Mouse (Mus musculus) activated CD4-positive, CD25-positive, alpha-beta regulatory T cell, adult 4 months (primary cell): ENCODE results near the gene Pard3. TPM values are rescaled to one million over a fixed set of nuclear protein-coding genes. Genes with fewer than 3 reads are reported as not detected.

Experiments used
- ATAC-seq: one replicate; pipeline ENCODE4 v1.8.0; 2017
- polyA plus RNA-seq, 2 experiments: library from polyadenylated mRNA; unstranded; fragments of 100-300 nt; shearing (Covaris generic); gene quantifications; one replicate each; pipeline ENCODE4 v1.2.1; 2017

Pard3 gene
- polyA plus RNA-seq, 2 experiments from 2014 or later: 0.13 to 0.61 TPM

GRCm38 (mm10) chr8:127557566-127557965, 493.9 kb downstream of the Pard3 start:
- no peak for ATAC-seq

GRCm38 (mm10) chr8:127563634-127564033, 499.9 kb downstream of the Pard3 start:
- ATAC-seq: no peak

GRCm38 (mm10) chr8:127564426-127564825, 500.7 kb downstream of the Pard3 start:
- no peak for ATAC-seq

GRCm38 (mm10) chr8:127569212-127569611, 505.5 kb downstream of the Pard3 start:
- no peak for ATAC-seq

- ATAC-seq: no peak
Measured at GRCm38 (mm10) chr8:127570527-127570926, 506.8 kb downstream of the Pard3 start.

GRCm38 (mm10) chr8:127572493-127572892, 508.8 kb downstream of the Pard3 start:
- no peak for ATAC-seq

GRCm38 (mm10) chr8:127576657-127577056, 513.0 kb downstream of the Pard3 start:
- ATAC-seq: no peak

GRCm38 (mm10) chr8:127577656-127578055, 514.0 kb downstream of the Pard3 start:
- ATAC-seq: no peak

- no peak for ATAC-seq
Measured at GRCm38 (mm10) chr8:127579436-127579835, 515.7 kb downstream of the Pard3 start.

- no peak for ATAC-seq
Measured at GRCm38 (mm10) chr8:127583429-127583828, 519.7 kb downstream of the Pard3 start.

- ATAC-seq: no peak
Measured at GRCm38 (mm10) chr8:127585618-127586017, 521.9 kb downstream of the Pard3 start.

- no peak for ATAC-seq
Measured at GRCm38 (mm10) chr8:127586681-127587080, 523.0 kb downstream of the Pard3 start.

GRCm38 (mm10) chr8:127588313-127588712, 524.6 kb downstream of the Pard3 start:
- no peak for ATAC-seq

GRCm38 (mm10) chr8:127589291-127589690, 525.6 kb downstream of the Pard3 start:
- ATAC-seq: peak; percentile 72

GRCm38 (mm10) chr8:127590674-127591186, 527.0 kb downstream of the Pard3 start:
- no peak for ATAC-seq

- ATAC-seq: no peak
Measured at GRCm38 (mm10) chr8:127592648-127593574, 529.2 kb downstream of the Pard3 start.

- ATAC-seq: no peak
Measured at GRCm38 (mm10) chr8:127600641-127601040, 536.9 kb downstream of the Pard3 start.

GRCm38 (mm10) chr8:127603062-127603461, 539.4 kb downstream of the Pard3 start:
- no peak for ATAC-seq

- ATAC-seq: no peak
Measured at GRCm38 (mm10) chr8:127608541-127609270, 545.0 kb downstream of the Pard3 start.

GRCm38 (mm10) chr8:127609316-127609715, 545.6 kb downstream of the Pard3 start:
- no peak for ATAC-seq

- no peak for ATAC-seq
Measured at GRCm38 (mm10) chr8:127614206-127614605, 550.5 kb downstream of the Pard3 start.

GRCm38 (mm10) chr8:127616681-127617080, 553.0 kb downstream of the Pard3 start:
- no peak for ATAC-seq

GRCm38 (mm10) chr8:127622137-127622536, 558.4 kb downstream of the Pard3 start:
- ATAC-seq: no peak
